Mouse (Mus musculus) ES-E14 (cell line): Measurements from ENCODE around the gene Stub1. TPM values are rescaled to one million over a fixed set of nuclear protein-coding genes. Genes with fewer than 3 reads are reported as not detected.

ENCODE experiments used
- DNase-seq: peaks from one replicate; pipeline ENCODE4 v3.0.0-alpha.2; 2013; ENCODE audit warnings: low read depth, low spot score
- H3K27ac ChIP-seq: 2 replicates; pipeline ENCODE4 v1.5.1; 2012; ENCODE audit warnings: low read depth, mild to moderate bottlenecking, low read length, moderate library complexity, mixed read lengths; ENCODE audit not compliant: poor library complexity, insufficient read depth, severe bottlenecking
- H3K36me3 ChIP-seq: 2 replicates; pipeline ENCODE4 v1.6.1; 2012; ENCODE audit warnings: mild to moderate bottlenecking, low read length, moderate library complexity, mixed read lengths; ENCODE audit not compliant: control insufficient read depth, poor library complexity, insufficient read depth, severe bottlenecking
- H3K4me1 ChIP-seq, 2 experiments: fragments of 150-350 bp in 1 of 2; sonication (generic) in 1 of 2; 2 replicates each; pipeline ENCODE4 v1.6.1; 2012; ENCODE audit warnings: low read length in 2 of 2, mild to moderate bottlenecking in 1 of 2, mixed read lengths in 1 of 2; ENCODE audit not compliant: control insufficient read depth in 2 of 2, insufficient read depth in 2 of 2, poor library complexity in 1 of 2
- H3K4me3 ChIP-seq, 2 experiments: fragments of 150-350 bp in 1 of 2; sonication (generic) in 1 of 2; 2 replicates each; pipeline ENCODE4 v1.5.1; 2012; ENCODE audit warnings: low read length in 2 of 2, low read depth in 1 of 2, mild to moderate bottlenecking in 1 of 2, mixed read lengths in 1 of 2; ENCODE audit not compliant: insufficient read depth in 1 of 2, poor library complexity in 1 of 2, severe bottlenecking in 1 of 2
- H3K9ac ChIP-seq: 2 replicates; pipeline ENCODE4 v1.6.1; 2012; ENCODE audit warnings: low read depth, mild to moderate bottlenecking, low read length, mixed read lengths; ENCODE audit not compliant: poor library complexity, insufficient read depth, severe bottlenecking
- H3K9me3 ChIP-seq: fragments of 150-350 bp; sonication (generic); 2 replicates; pipeline ENCODE4 v1.6.1; 2012; ENCODE audit warnings: low read depth, mild to moderate bottlenecking, low read length; ENCODE audit not compliant: control insufficient read depth, insufficient read depth
- CHD2 ChIP-seq: IDR thresholded peaks from 2 replicates; pipeline ENCODE4 v1.6.1; 2014; ENCODE audit warnings: mild to moderate bottlenecking, low read depth, low read length, inconsistent platforms
- HCFC1 ChIP-seq: IDR thresholded peaks from 2 replicates; pipeline ENCODE4 v1.6.1; 2012; ENCODE audit warnings: low read length, inconsistent platforms, borderline replicate concordance; ENCODE audit not compliant: insufficient read depth
- MAFK ChIP-seq: IDR thresholded peaks from 2 replicates; pipeline ENCODE4 v1.6.1; 2014; ENCODE audit warnings: mild to moderate bottlenecking, low read depth, low read length, inconsistent platforms; ENCODE audit not compliant: insufficient read depth
- ZC3H11A ChIP-seq: IDR thresholded peaks from 2 replicates; pipeline ENCODE4 v1.6.1; 2012; ENCODE audit warnings: low read depth, mild to moderate bottlenecking, inconsistent platforms, low read length, borderline replicate concordance
- ZNF384 ChIP-seq: IDR thresholded peaks from 2 replicates; pipeline ENCODE4 v1.6.1; 2012; ENCODE audit warnings: low read depth, low read length, inconsistent platforms
- in situ Hi-C, 2 experiments: fragments of 600-800 bp; cut with MboI; formaldehyde crosslinking; loops; one replicate each; pipeline ENCODE4 v1.15.1; 2025; ENCODE audit warnings: low sequenced_read_pairs in 2 of 2, inconsistent platforms in 1 of 2; ENCODE audit not compliant: unreplicated experiment in 2 of 2
- total RNA-seq: library from RNA; depleted of rRNA; stranded (reverse); fragments of 300-350 nt; gene quantifications from 2 replicates; pipeline ENCODE4 v1.2.3, GENCODE M21; 2012

Stub1 gene
- total RNA-seq, 1 experiment = 161 TPM

DNA sequence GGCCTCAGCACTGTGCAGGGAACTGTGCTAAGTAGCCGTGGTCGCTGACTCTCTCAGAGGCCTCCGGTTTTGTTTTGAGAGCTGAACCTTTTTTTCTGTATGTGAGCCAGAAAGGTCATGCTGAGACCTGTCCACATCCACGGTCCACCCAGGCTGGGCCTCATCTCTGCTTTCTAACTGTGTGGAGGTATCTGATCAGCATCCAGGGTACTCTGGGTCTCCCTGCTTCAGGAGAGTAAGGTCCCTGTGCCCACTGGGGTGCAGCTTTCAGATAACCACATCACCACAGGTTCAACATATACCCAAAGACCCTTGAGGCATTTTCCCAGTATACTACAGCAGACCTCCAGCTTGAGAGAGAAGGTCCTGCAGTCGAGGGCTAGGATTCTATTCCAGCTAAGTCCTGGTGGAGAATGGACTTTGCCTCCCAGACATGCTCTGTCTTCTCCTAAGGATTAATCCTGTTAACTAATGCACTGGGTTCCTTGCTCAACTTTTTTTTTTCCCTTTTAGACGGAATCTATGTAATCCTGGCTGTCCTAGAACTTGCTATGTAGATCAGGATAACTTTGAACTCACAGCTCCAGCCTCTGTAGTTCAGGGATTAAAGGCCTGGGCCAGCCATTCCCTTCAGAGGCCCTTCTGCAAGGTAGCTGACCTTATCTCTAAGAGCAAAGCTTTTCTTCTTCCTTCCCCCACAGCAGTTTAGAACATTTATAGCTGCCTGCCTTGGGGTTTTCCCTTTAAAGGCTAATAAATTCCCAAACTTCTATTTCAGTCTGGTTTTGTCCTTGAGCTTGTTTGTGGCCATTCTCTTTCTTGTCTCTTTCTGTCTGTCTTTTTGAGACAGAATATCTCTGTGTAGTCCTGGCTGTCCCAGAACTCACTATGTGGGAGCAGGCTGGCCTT lies 28.8 kb upstream of the Stub1 start:
- Histone ChIP-seq H3K4me1 (peaks cover 0 to 7% of the 10 kb centered on the region in 2 experiments; a peak in 1 of 4 replicates), H3K27ac (no peak overlapping the region)
- TF ChIP-seq CHD2 = no peak
- no peak for TF ChIP-seq HCFC1
- no peak for TF ChIP-seq MAFK
- no peak for TF ChIP-seq ZNF384
- TF ChIP-seq ZC3H11A = no peak

DNA sequence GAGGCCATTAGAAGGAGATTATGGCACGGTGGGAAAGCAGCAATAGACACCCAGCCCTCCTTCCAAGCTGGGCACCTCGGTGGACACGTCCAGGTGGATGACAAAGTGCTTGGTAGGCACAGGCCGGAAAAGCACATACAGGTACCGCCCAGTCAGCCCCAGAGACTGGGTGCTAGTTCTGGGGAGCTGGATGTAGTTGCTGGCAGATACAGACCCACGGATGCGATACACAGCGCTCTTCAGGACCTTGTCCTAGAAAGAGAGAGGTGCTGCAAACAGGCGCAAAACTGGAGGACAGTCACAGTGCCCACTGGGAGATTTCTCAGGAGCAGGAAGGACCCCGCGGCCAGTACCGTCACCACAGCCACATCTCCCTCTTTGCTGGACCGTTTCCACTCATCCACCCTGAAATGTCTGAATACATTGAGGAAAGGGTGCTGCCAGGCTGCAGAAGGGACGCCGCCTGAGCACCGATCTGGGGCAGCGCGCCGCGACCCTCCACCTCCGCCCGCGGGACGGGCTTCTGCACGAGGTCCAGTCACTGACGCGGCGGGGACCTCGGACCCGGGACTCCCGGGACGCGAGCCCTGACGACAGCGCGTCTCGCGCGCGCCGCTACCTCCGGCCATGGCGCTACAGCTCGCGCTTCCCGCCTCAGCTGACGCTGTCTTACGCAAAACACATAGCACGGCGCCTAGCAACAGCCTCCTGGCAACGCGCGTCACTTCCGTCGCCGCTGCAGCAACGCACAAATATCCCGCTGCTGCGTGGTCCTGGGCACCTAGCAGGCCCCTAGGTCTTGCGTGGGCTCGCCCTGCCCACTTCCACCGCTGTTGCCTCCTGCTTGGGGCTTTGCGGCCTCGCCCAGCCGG lies 27.9 kb upstream of the Stub1 start, which contains the start of gene Wdr90:
TSS of gene Wdr90 (minus strand) at position 670 of the 872 bp plus-strand sequence.
- in situ Hi-C loops = no loop called here
- no peak for DNase-seq
- Histone ChIP-seq H3K4me1 (peaks cover 0 to 3% of the 10 kb centered on the region in 2 experiments; a peak in 1 of 4 replicates), H3K9me3 (no peaks in the 10 kb centered on the region), H3K4me3 (peak within 1 kb of the TSS; percentile 69 to 77), H3K36me3 (peaks cover 2% of the 10 kb centered on the region; the same call in 1 of the 2 replicates), H3K27ac (no peak within 1 kb of the TSS), H3K9ac (peak within 1 kb of the TSS; percentile 87)
- TF ChIP-seq MAFK = no peak
- TF ChIP-seq CHD2 = no peak
- TF ChIP-seq ZNF384 = no peak
- TF ChIP-seq HCFC1 = no peak; the same call in 1 of the 2 replicates
- TF ChIP-seq ZC3H11A = no peak

More for the DNA sequence above, 28.8 kb upstream of the Stub1 start:
- H3K9me3 ChIP-seq = no peaks in the 10 kb centered on the region
- H3K36me3 ChIP-seq = peaks cover under 1% of the 10 kb centered on the region; the same call in 1 of the 2 replicates
- H3K4me3 ChIP-seq = peak overlapping the region; percentile 69 to 77
- DNase-seq = no peak
- in situ Hi-C loops = no loop called here
- H3K9ac ChIP-seq = peak overlapping the region; percentile 87

DNA sequence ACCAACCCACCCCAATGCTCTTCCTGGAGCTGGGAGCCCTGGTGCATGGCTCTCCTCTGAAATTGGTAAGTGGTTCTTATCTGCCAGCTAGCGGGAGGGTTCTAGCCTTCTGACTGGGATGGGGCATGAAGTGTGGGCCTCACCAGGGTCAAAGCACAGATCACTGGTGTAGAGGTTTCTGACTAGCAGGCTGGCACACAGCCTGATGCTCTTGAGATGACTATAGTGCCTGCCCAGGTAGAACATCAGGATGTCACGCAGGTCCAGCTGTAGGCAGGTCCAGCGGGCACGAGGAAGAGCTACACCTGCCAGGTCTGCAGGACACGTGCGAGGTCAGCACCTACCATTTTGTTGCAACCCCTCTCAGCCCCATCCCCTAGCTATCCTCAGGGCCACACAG lies 27.0 kb upstream of the Stub1 start:
- in situ Hi-C loops = no loop called here
- H3K4me1 ChIP-seq = peaks cover 0 to 4% of the 10 kb centered on the region in 2 experiments; a peak in 1 of 4 replicates
- H3K4me3 ChIP-seq = no peak overlapping the region
- TF ChIP-seq CHD2 (no peak), ZC3H11A (no peak), MAFK (no peak), HCFC1 (no peak), ZNF384 (no peak)
- no peaks in the 10 kb centered on the region for H3K9me3 ChIP-seq
- no peak for DNase-seq
- no peak overlapping the region for H3K27ac ChIP-seq
- no peak overlapping the region for H3K9ac ChIP-seq
- peaks cover 2% of the 10 kb centered on the region; the same call in 1 of the 2 replicates for H3K36me3 ChIP-seq

DNA sequence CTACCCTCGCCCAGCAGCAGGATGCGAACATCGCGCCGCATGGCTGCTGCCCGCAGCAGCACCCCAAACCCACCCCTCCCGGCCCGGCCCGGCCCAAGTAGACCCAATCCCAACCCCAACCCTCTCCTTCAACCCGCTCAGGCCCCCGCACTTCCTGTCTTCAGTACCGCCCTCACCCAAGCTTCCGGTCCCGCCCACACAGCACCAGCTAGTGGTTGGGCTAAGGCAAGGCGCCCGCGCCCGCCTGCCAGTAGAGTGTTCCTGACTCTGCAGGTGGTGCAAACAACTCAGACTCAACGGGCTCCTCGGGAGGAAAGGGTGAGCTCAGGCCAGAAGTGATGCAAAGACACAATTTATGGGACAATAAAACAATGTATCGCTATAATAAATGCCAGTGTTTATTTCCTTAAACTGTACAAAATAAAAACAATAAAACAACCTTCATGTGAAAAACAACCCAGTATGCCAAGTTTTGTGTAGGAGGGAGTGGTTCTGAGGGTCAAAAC lies 11.2 kb upstream of the Stub1 start, which contains the start of gene Rhot2:
TSS of gene Rhot2 (minus strand) at position 456 of the 506 bp plus-strand sequence.
- Histone ChIP-seq H3K27ac (peak within 1 kb of the TSS; percentile 22; the same call in 1 of the 2 replicates), H3K4me1 (peaks cover 2 to 6% of the 10 kb centered on the region in 2 experiments; a peak in 1 of 4 replicates), H3K9ac (peak within 1 kb of the TSS; percentile 94), H3K36me3 (peaks cover 37% of the 10 kb centered on the region), H3K4me3 (peak within 1 kb of the TSS; percentile 88 to 93), H3K9me3 (no peaks in the 10 kb centered on the region)
- DNase-seq = peak; percentile 83
- in situ Hi-C loops = no loop called here
- TF ChIP-seq HCFC1 (no peak), CHD2 (no peak), ZC3H11A (no peak), MAFK (no peak), ZNF384 (no peak)
